Mouse (Mus musculus) kidney, embryonic 16.5 days (tissue): ENCODE measurements at regions not wholly inside any gene's neighbourhood (a gene's known extent, or its start where the extent isn't known, plus 50 kb on each side); places are given as distances from the start of the nearest gene placed in this dataset.

Source experiments
- ATAC-seq: fragments of 200-750 bp; cut with Nextera tagmentation; 2 replicates; pipeline ENCODE4 v1.8.0; 2017; ENCODE audit warnings: moderate TSS enrichment; ENCODE audit not compliant: low FRiP score, low TSS enrichment
- H3K27ac ChIP-seq: fragments of 300-500 bp; sonication (generic); 2 replicates; pipeline ENCODE4 v1.5.1; 2014; ENCODE audit warnings: low read length
- H3K27me3 ChIP-seq: fragments of 300-500 bp; sonication (generic); 2 replicates; pipeline ENCODE4 v1.6.1; 2014; ENCODE audit warnings: low read length, control low read depth, mixed read lengths; ENCODE audit not compliant: insufficient read depth
- H3K36me3 ChIP-seq: fragments of 300-500 bp; sonication (generic); 2 replicates; pipeline ENCODE4 v1.6.1; 2014; ENCODE audit warnings: low read length, control low read depth, mixed read lengths; ENCODE audit not compliant: insufficient read depth
- H3K4me1 ChIP-seq: fragments of 300-500 bp; sonication (generic); 2 replicates; pipeline ENCODE4 v1.6.1; 2014; ENCODE audit warnings: low read length, control low read depth, mixed read lengths; ENCODE audit not compliant: insufficient read depth
- H3K4me2 ChIP-seq: fragments of 300-500 bp; sonication (generic); replicated peaks from 2 replicates; pipeline ENCODE4 v1.6.1; 2014; ENCODE audit warnings: low read depth, low read length
- H3K4me3 ChIP-seq: fragments of 300-500 bp; sonication (generic); 2 replicates; pipeline ENCODE4 v1.5.1; 2014; ENCODE audit warnings: mild to moderate bottlenecking, low read length
- H3K9ac ChIP-seq: fragments of 300-500 bp; sonication (generic); replicated peaks from 2 replicates; pipeline ENCODE4 v1.6.1; 2014; ENCODE audit warnings: low read length
- H3K9me3 ChIP-seq: fragments of 300-500 bp; sonication (generic); 2 replicates; pipeline ENCODE4 v1.6.1; 2016; ENCODE audit warnings: low read length, control low read depth
- WGBS: fragments of 180-500 bp; shearing (Covaris S2); extraction: QIAGEN DNeasy Blood & Tissue Kit; methylation state at CpG from one replicate; pipeline ENCODE4 v1.1.7; 2014; 5-methylcytosine and 5-hydroxymethylcytosine counted together

GRCm38 (mm10) chr10:117456904-117457700 lies 77.3 kb upstream of the Cpsf6 start:
- WGBS: 50% methylated on average over 18 of the region's 18 CpGs
- no peaks in the 10 kb centered on the region for H3K9me3 ChIP-seq
- no peak overlapping the region for H3K9ac ChIP-seq
- H3K27ac ChIP-seq: peak overlapping the region; percentile 55; the same call in 1 of the 2 replicates
- no peaks in the 10 kb centered on the region for H3K27me3 ChIP-seq
- H3K4me1 ChIP-seq: peaks cover 24% of the 10 kb centered on the region
- H3K36me3 ChIP-seq: no peaks in the 10 kb centered on the region
- H3K4me2 ChIP-seq: no peak overlapping the region; the same call in 1 of the 2 replicates
- no peak overlapping the region for H3K4me3 ChIP-seq
- ATAC-seq: peak; percentile 41

DNA sequence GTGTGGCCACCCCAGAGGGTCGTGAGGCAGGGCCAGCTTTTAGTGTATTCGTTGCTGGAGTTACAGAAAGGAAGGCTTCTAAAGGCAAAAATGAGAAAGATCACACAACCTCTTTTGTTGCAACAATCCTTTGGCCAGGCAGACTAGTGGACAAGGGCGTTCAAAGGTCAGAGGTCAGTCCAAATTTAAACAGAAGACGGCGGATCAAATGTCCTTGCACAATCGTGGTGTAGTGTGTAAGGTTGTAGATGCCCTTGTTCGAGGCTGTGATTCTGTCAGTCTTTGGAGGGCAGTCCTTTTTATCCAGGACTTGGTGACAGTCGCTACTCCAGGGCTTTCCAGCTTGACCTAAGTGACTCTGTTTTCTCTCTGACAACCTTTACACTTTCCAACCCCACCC lies 76.6 kb upstream of the Cpsf6 start:
- Histone ChIP-seq H3K4me1 (peaks cover 23% of the 10 kb centered on the region), H3K4me3 (no peak overlapping the region), H3K9me3 (no peaks in the 10 kb centered on the region), H3K9ac (no peak overlapping the region), H3K27ac (peak overlapping the region; percentile 55; the same call in 1 of the 2 replicates), H3K36me3 (no peaks in the 10 kb centered on the region), H3K27me3 (no peaks in the 10 kb centered on the region), H3K4me2 (no peak overlapping the region)
- no peak for ATAC-seq
- WGBS: 50% methylated on average over 8 of the region's 8 CpGs

DNA sequence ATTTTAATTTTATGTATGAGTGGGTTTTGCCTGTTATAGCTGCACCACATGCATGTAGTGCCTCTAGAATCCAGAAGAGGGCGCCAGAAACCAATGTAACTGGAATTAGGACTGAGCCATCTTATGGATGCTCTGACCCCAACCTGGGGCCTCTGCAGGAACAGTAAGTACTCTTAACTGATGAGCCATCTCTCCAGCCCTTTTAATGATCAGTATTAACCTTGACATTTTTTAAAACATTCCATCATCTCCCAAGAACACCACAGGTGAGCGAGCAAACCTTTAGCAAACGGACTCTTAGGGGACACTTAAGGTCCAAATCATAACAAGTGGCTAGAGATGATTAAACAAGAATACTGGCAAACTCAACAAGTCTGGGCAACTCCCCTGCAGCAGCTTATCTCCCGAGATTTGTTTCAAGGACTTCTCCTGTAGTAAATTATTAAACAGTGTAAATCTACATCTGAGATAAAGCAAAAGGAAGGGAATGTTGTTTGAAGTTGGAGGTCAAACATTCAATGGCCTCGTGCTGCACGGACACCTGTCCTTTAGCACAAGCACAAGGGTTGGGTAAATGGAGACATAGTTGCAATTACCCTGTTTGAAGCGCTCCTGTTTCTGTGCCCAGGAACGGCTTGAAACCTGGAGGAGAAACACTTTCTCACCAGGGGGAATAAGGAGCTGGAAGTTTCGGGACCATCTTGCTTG lies 75.9 kb upstream of the Cpsf6 start:
- Histone ChIP-seq H3K4me3 (no peak overlapping the region), H3K36me3 (no peaks in the 10 kb centered on the region), H3K27ac (peak overlapping the region; percentile 12; the same call in 1 of the 2 replicates), H3K4me1 (peaks cover 23% of the 10 kb centered on the region), H3K27me3 (no peaks in the 10 kb centered on the region), H3K9ac (no peak overlapping the region), H3K9me3 (no peaks in the 10 kb centered on the region), H3K4me2 (no peak overlapping the region)
- ATAC-seq: peak; percentile 36; the same call in 1 of the 2 replicates
- WGBS: 51% methylated on average over 9 of the region's 9 CpGs

DNA sequence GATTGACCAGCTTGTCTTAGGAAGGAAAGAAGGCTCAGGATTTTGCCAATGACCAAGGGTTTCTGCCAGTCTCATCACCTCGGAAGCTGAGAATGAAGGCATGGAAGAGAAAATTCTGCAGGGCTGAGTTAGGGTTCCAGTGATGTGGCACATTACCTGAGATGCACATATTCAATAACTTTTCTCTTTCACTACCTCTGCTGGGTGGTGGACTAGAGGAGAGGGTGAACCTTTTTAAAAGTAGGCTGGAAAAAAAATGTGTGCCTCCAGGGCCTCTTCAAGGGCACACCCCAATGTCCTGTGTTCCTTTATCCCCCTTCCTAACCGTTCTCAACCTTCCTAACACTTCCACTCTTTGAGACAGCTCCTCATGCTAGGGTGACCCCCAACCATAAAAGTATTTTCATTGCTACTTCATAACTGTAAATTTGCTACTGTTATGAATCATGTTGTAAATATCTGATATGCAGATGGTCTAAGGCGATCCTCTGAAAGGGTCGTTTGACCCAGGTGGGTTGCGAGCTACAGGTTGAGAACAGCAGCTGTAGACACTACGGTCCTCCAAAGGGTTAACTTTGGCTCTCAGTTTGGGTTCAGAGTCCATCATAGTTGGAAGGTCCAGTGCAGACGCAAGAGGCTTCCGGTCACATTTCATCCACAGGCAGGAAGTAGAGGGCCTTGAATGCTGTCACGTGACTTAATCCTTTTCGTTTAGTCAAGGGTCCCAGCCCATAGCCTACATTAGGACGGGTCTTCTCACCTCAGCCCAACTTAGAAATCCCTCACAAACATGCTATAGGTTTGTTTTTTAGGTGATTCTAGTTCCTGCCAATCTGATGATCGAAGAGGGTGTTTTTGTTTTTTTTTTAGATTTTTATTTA lies 75.1 kb upstream of the Cpsf6 start:
- H3K4me1 ChIP-seq: peaks cover 23% of the 10 kb centered on the region
- 60% methylated on average over 12 of the region's 12 CpGs for whole genome bisulfite sequencing
- no peaks in the 10 kb centered on the region for H3K27me3 ChIP-seq
- H3K4me2 ChIP-seq: no peak overlapping the region
- no peak overlapping the region for H3K9ac ChIP-seq
- no peaks in the 10 kb centered on the region for H3K9me3 ChIP-seq
- ATAC-seq: no peak
- no peak overlapping the region for H3K27ac ChIP-seq
- no peaks in the 10 kb centered on the region for H3K36me3 ChIP-seq
- H3K4me3 ChIP-seq: no peak overlapping the region

DNA sequence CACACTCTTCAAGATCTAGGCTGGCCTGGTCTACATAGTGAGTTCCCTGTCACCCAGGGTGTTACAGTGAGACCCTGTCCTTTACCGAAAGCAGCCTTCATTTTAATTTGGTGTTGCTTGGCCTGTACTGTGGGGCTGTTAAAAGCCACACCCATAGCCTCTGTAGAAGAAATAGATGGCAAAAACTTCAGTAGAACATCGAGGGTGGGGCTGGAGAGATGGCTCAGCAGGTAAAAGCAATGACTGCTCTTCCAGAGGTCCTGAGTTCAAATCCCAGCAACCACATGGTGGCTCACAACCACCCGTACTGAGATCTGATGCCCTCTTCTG lies 74.3 kb upstream of the Cpsf6 start:
- H3K4me3 ChIP-seq: no peak overlapping the region
- 84% methylated on average over 3 of the region's 3 CpGs for WGBS
- ATAC-seq: no peak

DNA sequence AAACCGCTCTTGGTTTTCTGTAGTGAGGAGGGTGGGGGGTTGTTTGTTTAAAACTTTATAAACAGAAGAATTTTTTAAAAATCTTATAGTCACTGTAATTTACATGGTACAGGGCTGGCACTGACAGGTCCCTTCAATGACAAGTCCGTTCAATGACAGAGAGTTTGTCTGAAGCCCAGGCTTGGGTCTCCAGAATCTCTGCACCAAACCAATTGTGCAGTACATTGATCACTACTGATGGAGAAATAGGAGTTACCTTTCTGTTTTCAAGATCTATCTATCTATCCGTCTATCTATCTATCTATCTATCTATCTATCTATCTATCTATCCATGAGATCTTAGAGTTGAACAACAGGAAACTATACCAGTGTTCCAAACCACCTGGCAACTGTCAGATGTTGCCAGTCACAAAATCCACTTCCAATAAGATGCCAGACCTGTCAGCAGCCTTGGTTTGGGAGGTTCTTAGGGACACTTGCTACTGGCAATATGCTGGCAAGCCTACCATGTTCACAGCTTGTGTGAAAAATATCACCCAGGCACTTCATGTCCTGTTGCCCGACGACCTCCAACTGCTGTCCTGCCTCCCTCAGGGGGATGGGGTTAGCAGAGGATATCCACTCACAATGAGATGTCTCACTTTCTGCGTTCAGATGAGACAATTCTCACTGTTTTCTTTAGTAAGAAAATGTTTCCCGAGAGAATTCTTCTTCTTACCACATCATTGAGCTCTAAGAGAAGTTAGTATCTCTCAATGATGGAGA lies 73.8 kb upstream of the Cpsf6 start:
- ATAC-seq: no peak
- 83% methylated on average over 7 of the region's 7 CpGs for whole genome bisulfite sequencing
- no peak overlapping the region for H3K4me2 ChIP-seq
- no peak overlapping the region for H3K4me3 ChIP-seq
- H3K9ac ChIP-seq: no peak overlapping the region
- peaks cover 23% of the 10 kb centered on the region for H3K4me1 ChIP-seq
- H3K27me3 ChIP-seq: no peaks in the 10 kb centered on the region
- H3K27ac ChIP-seq: no peak overlapping the region
- H3K9me3 ChIP-seq: no peaks in the 10 kb centered on the region
- no peaks in the 10 kb centered on the region for H3K36me3 ChIP-seq

More for the DNA sequence above, 74.3 kb upstream of the Cpsf6 start:
- Histone ChIP-seq H3K27ac (no peak overlapping the region), H3K36me3 (no peaks in the 10 kb centered on the region), H3K27me3 (no peaks in the 10 kb centered on the region), H3K4me2 (no peak overlapping the region), H3K9ac (no peak overlapping the region), H3K9me3 (no peaks in the 10 kb centered on the region), H3K4me1 (peaks cover 23% of the 10 kb centered on the region)

DNA sequence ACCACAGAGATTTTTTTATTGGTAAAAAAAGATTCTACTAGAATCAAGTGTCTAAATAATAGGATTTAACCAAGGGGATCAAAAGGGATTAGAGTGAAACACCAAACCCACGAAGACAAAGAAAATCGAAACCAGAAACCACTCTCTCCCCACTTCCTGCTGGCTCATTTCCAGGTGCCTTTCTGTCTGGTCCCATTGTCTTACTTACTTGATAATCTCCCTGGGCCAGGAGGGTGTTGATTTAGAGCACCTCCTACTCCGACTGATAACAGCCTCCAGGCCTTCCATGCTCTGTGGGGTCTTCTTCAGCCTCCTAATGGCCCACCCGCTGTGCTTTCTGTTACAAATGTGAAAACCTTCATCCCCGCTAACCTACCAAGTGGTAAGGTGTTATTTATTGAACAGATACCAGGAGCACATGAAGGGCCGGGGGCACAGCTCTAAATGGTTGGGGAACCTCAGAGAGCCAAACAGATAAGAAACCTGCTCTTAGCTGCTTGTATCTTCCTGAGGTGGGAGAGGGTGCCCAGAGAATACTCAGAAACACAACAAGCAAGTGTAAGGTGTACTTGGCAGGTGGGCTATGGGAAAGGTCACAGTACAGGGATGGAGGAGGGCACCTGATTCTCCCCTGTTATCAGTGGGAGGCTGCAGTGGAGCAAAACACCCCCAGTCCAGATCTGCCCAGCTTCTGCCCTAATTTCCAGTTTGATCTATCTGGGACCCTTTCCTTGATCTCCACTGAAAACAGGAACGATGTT lies 72.6 kb upstream of the Cpsf6 start:
- H3K36me3 ChIP-seq: no peaks in the 10 kb centered on the region
- no peaks in the 10 kb centered on the region for H3K27me3 ChIP-seq
- 49% methylated on average over 7 of the region's 7 CpGs for WGBS
- no peak for ATAC-seq
- no peak overlapping the region for H3K27ac ChIP-seq
- no peaks in the 10 kb centered on the region for H3K9me3 ChIP-seq
- H3K4me2 ChIP-seq: no peak overlapping the region
- no peak overlapping the region for H3K9ac ChIP-seq
- peaks cover 21% of the 10 kb centered on the region for H3K4me1 ChIP-seq
- no peak overlapping the region for H3K4me3 ChIP-seq

DNA sequence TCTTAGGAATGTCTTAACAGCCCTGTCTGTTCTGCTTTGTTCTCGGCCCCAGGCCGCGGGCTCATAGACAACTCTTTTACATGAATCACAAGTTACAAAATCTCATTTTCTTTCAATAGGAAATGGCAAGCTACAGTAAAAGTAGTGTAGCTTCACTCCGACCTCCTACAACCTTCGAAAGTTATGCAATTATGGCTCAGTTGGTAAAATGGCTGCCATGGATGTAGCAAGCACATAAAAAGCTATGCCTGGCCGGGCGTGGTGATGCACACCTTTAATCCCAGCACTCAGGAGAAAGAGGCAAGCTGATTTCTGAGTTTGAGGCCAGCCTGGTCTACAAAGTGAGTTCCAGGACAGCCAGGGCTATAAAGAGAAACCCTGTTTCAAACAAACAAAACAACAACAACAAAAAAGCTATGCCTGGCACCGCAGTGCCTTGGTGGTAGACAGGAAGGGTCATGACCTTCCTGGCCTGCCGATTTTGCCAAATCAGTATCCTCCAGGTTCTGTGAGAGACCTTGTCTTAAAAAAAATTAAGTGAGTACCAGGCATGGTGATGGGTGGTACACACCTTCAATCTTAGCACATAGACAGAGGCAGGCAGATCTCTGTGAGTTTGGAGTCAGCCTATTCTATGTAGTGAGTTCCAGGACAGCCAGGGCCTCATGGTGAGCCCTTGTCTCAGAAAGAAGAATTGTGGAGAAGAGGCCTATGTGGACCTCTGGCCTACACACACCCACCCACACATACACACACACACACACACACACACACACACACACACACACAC lies 71.8 kb upstream of the Cpsf6 start:
- ATAC-seq: no peak
- Histone ChIP-seq H3K9ac (no peak overlapping the region), H3K9me3 (no peaks in the 10 kb centered on the region), H3K36me3 (no peaks in the 10 kb centered on the region), H3K4me1 (peaks cover 15% of the 10 kb centered on the region; the same call in 1 of the 2 replicates), H3K4me2 (no peak overlapping the region), H3K27ac (no peak overlapping the region), H3K27me3 (no peaks in the 10 kb centered on the region), H3K4me3 (no peak overlapping the region)
- 97% methylated on average over 9 of the region's 9 CpGs for WGBS
